Mouse (Mus musculus) liver, embryonic 13.5 days (tissue): ENCODE results near the gene Slc41a2. TPM values are rescaled to one million over a fixed set of nuclear protein-coding genes. Genes with fewer than 3 reads are reported as not detected.

ENCODE experiments used
- ATAC-seq: fragments of 200-750 bp; cut with Nextera tagmentation; 2 replicates; pipeline ENCODE4 v1.8.0; 2017; ENCODE audit warnings: low read depth, mild to moderate bottlenecking, moderate number of reproducible peaks, moderate library complexity
- DNase-seq: peaks from one replicate; pipeline ENCODE4 v3.0.0; 2022
- H3K27ac ChIP-seq: fragments of 300-500 bp; sonication (generic); 2 replicates; pipeline ENCODE4 v1.5.1; 2015; ENCODE audit warnings: moderate library complexity, mild to moderate bottlenecking, inconsistent platforms
- H3K27me3 ChIP-seq: fragments of 300-500 bp; sonication (generic); 2 replicates; pipeline ENCODE4 v1.6.1; 2015; ENCODE audit warnings: mild to moderate bottlenecking, inconsistent platforms
- H3K36me3 ChIP-seq: fragments of 300-500 bp; sonication (generic); 2 replicates; pipeline ENCODE4 v1.6.1; 2015; ENCODE audit warnings: mild to moderate bottlenecking, inconsistent platforms
- H3K4me1 ChIP-seq: fragments of 300-500 bp; sonication (generic); replicated peaks from 2 replicates; pipeline ENCODE4 v1.6.1; 2015; ENCODE audit warnings: inconsistent platforms
- H3K4me2 ChIP-seq: fragments of 300-500 bp; sonication (generic); 2 replicates; pipeline ENCODE4 v1.6.1; 2015; ENCODE audit warnings: inconsistent platforms, mild to moderate bottlenecking, moderate library complexity
- H3K4me3 ChIP-seq: fragments of 300-500 bp; sonication (generic); replicated peaks from 2 replicates; pipeline ENCODE4 v1.5.1; 2015; ENCODE audit warnings: mild to moderate bottlenecking, inconsistent platforms
- H3K9ac ChIP-seq: fragments of 300-500 bp; sonication (generic); 2 replicates; pipeline ENCODE4 v1.6.1; 2015; ENCODE audit warnings: mild to moderate bottlenecking, inconsistent platforms
- H3K9me3 ChIP-seq: fragments of 300-500 bp; sonication (generic); replicated peaks from 2 replicates; pipeline ENCODE4 v1.6.1; 2016; ENCODE audit warnings: inconsistent platforms
- WGBS: fragments of 180-500 bp; shearing (Covaris S2); methylation state at CpG from one replicate; pipeline ENCODE4 v1.1.7; 2015; ENCODE audit not compliant: insufficient replicate concordance; 5-methylcytosine and 5-hydroxymethylcytosine counted together
- polyA plus RNA-seq: library from polyadenylated mRNA; unstranded; fragments of >200 nt; fragmentation: Nextera tagmentation; extraction: Ambion mirVana; gene quantifications from 2 replicates; pipeline ENCODE4 v1.2.1, GENCODE M21; 2015

The Slc41a2 gene
- polyA plus RNA-seq, 1 experiment from 2014 or later, result 0.17 TPM

GRCm38 (mm10) chr10:83350689-83351088, 13.0 kb upstream of the Slc41a2 start:
- peaks cover 10% of the 10 kb centered on the region; the same call in 1 of the 2 replicates for H3K27me3 ChIP-seq
- 54% methylated on average over 2 of the region's 2 CpGs for WGBS
- ATAC-seq (no peak), DNase-seq (no peak)
- no peak overlapping the region for H3K4me2 ChIP-seq
- H3K36me3 ChIP-seq, result no peaks in the 10 kb centered on the region
- H3K27ac ChIP-seq, result no peak overlapping the region
- H3K4me1 ChIP-seq, result peaks cover 7% of the 10 kb centered on the region
- no peak overlapping the region for H3K9ac ChIP-seq
- H3K4me3 ChIP-seq, result no peak overlapping the region
- no peaks in the 10 kb centered on the region for H3K9me3 ChIP-seq

DNA sequence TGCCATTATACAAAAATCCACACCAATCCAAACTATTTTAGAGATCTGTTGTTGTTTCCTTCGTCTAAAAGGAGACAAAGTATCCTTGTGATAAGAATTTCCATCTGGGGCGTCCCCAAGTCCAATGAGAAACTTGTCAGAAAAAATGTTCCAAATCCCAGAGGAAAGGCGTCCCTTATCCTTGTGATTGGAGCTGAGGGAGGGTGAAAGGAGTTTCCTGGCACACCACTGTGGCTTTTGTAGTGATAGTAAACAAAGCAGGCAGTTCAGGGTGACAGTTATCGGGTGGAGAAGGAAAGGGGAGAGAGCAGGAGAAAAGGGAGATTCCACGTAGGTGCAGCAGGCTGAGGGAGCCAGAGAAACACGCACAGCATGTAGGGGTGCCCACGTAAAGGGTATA, 9.8 kb upstream of the Slc41a2 start:
- 27% methylated on average over 7 of the region's 7 CpGs for WGBS

GRCm38 (mm10) chr10:83346359-83346736, 8.7 kb upstream of the Slc41a2 start:
- Histone ChIP-seq H3K27ac (no peak overlapping the region), H3K27me3 (peaks cover 10% of the 10 kb centered on the region; the same call in 1 of the 2 replicates), H3K36me3 (no peaks in the 10 kb centered on the region), H3K4me1 (no peaks in the 10 kb centered on the region), H3K9ac (no peak overlapping the region), H3K4me3 (no peak overlapping the region), H3K9me3 (no peaks in the 10 kb centered on the region), H3K4me2 (no peak overlapping the region)
- ATAC-seq (no peak), DNase-seq (no peak)
- 59% methylated on average over 5 of the region's 5 CpGs for WGBS

More for the DNA sequence above, 9.8 kb upstream of the Slc41a2 start:
- H3K27ac ChIP-seq, result no peak overlapping the region
- no peak overlapping the region for H3K4me2 ChIP-seq
- H3K4me1 ChIP-seq, result no peaks in the 10 kb centered on the region
- no peaks in the 10 kb centered on the region for H3K9me3 ChIP-seq
- ATAC-seq, result no peak
- H3K27me3 ChIP-seq, result peaks cover 10% of the 10 kb centered on the region; the same call in 1 of the 2 replicates
- no peak for DNase-seq
- no peak overlapping the region for H3K4me3 ChIP-seq
- H3K36me3 ChIP-seq, result no peaks in the 10 kb centered on the region
- H3K9ac ChIP-seq, result no peak overlapping the region

DNA sequence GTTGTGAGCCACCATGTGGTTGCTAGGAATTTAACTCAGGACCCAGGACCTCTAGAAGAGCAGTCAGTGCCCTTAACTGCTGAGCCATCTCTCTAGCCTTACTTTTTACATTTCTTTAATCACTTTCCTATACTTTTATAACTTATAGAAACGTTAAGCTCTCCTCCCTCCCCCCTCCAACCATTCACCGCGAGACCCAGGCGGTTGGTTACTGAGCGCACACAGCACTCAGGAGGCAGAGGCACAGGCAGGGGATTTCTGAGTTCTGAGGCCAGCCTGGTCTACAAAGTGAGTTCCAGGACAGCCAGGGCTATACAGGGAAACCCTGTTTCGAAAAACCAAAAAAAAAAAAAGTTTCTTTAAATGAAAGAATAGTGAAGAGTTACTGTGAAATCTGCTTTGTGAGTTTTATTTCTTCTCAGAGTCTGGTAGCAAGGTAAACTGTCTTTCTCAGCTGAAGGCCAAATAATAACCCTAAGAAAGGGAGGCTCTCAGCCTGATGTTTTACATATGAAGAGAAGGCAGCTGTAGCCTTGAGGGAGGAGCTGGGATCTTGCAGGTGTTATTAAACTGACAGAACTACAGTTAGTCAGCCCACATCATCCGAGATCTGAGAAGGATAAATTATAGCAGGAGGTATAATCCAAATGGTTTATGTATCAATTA, 8.1 kb upstream of the Slc41a2 start:
- 51% methylated on average over 7 of the region's 7 CpGs for whole genome bisulfite sequencing
- no peaks in the 10 kb centered on the region for H3K36me3 ChIP-seq
- H3K9ac ChIP-seq, result no peak overlapping the region
- no peak for DNase-seq
- H3K4me2 ChIP-seq, result no peak overlapping the region
- H3K9me3 ChIP-seq, result no peaks in the 10 kb centered on the region
- no peak overlapping the region for H3K4me3 ChIP-seq
- no peak for ATAC-seq
- peaks cover 10% of the 10 kb centered on the region; the same call in 1 of the 2 replicates for H3K27me3 ChIP-seq
- H3K27ac ChIP-seq, result no peak overlapping the region
- no peaks in the 10 kb centered on the region for H3K4me1 ChIP-seq

GRCm38 (mm10) chr10:83343828-83344685, 6.4 kb upstream of the Slc41a2 start:
- Histone ChIP-seq H3K9ac (no peak overlapping the region), H3K4me2 (no peak overlapping the region), H3K4me3 (no peak overlapping the region), H3K27ac (no peak overlapping the region), H3K27me3 (peaks cover 21% of the 10 kb centered on the region), H3K4me1 (no peaks in the 10 kb centered on the region), H3K9me3 (no peaks in the 10 kb centered on the region), H3K36me3 (no peaks in the 10 kb centered on the region)
- 55% methylated on average over 2 of the region's 2 CpGs for WGBS
- DNase-seq, result no peak
- no peak for ATAC-seq

GRCm38 (mm10) chr10:83343171-83343570, 5.5 kb upstream of the Slc41a2 start:
- no peak for DNase-seq
- H3K9me3 ChIP-seq, result no peaks in the 10 kb centered on the region
- no peak overlapping the region for H3K27ac ChIP-seq
- WGBS, result 66% methylated on average over 5 of the region's 5 CpGs
- no peak overlapping the region for H3K4me2 ChIP-seq
- peaks cover 24% of the 10 kb centered on the region for H3K27me3 ChIP-seq
- no peak overlapping the region for H3K4me3 ChIP-seq
- H3K36me3 ChIP-seq, result no peaks in the 10 kb centered on the region
- no peak overlapping the region for H3K9ac ChIP-seq
- H3K4me1 ChIP-seq, result no peaks in the 10 kb centered on the region
- no peak for ATAC-seq

DNA sequence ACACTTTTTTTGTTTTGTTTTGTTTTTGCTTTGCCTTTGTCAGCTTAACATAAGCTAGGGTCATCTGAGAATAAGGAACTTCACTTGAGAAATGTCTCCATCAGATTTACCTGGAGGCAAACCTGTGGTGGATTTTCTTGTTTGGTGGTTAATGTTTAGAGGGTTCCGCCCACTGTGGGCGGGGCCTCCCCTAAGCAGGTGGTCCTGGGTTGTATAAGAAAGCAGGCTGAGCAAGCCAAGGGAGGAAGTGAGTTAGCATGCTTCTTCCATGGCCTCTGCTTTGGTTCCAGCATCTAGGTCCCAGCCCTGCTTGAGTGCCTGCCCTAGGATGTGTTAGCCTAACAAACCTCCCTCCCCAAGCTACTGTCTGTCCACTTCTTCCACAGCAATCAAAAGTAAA, 3.5 kb upstream of the Slc41a2 start:
- Histone ChIP-seq H3K4me1 (no peaks in the 10 kb centered on the region; the same call in none of the 2 replicates), H3K9me3 (no peaks in the 10 kb centered on the region), H3K27ac (no peak overlapping the region), H3K9ac (no peak overlapping the region), H3K36me3 (no peaks in the 10 kb centered on the region), H3K4me2 (no peak overlapping the region), H3K4me3 (no peak overlapping the region), H3K27me3 (peaks cover 40% of the 10 kb centered on the region)
- ATAC-seq, result no peak
- WGBS, result 21% methylated on average over 2 of the region's 2 CpGs
- no peak for DNase-seq

DNA sequence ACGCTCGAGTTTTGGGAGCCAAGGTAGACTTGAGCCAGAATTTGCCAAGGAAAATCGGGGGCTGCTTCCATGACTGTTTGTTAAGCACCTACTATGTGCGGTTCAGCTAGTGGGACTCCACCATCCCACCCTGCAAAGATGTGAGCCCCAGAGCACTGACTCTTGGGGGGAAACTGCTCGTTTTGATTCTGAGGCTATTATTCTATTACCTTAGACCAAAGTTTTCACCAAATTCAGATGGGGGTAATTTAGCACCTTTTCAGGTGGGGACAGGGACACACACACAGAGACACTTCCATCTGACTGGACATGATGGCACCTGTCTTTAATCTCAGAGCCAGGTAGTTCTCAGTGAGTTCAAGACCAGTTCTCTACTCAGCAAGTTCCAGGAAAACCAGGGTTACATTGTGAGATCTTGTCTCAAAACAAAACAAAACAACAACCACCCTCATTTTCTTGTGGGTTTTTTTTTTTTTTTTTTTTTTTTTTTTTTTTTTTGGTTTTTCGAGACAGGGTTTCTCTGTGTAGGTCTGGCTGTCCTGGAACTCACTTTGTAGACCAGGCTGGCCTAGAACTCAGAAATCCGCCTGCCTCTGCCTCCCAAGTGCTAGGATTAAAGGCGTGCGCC, 403 bp upstream of the Slc41a2 start:
- Histone ChIP-seq H3K4me3 (peak overlapping the region; percentile 55), H3K27ac (no peak overlapping the region), H3K4me2 (peak overlapping the region; percentile 70), H3K27me3 (peaks cover 68% of the 10 kb centered on the region), H3K4me1 (no peaks in the 10 kb centered on the region; the same call in none of the 2 replicates), H3K9me3 (no peaks in the 10 kb centered on the region), H3K9ac (0 out of 2 replicates have a peak overlapping the region, but pooled peaks have one; percentile 36), H3K36me3 (no peaks in the 10 kb centered on the region)
- ATAC-seq, result no peak
- 40% methylated on average over 8 of the region's 9 CpGs for WGBS
- DNase-seq, result no peak

DNA sequence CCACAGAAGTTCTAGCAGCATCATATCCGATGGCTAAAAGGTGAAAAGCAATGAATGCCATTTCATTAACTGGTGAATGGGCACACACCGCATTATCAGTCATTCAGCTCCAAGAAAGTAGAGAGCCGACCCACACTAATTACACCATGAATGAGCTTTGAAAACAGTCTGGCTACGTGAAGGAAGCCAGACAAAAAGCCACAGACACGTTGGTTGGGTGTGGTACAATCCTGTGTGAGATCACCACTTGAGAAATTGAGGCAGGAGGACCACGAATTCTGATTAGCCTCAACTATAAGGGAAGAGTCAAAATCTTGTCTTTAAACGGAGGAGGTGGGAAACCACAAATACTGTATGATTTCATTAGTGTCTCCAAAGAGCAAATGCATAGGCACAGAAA, 1.3 kb downstream of the Slc41a2 start:
- no peak overlapping the region for H3K9ac ChIP-seq
- ATAC-seq, result no peak
- no peaks in the 10 kb centered on the region for H3K9me3 ChIP-seq
- H3K36me3 ChIP-seq, result no peaks in the 10 kb centered on the region
- no peak overlapping the region for H3K4me3 ChIP-seq
- no peak overlapping the region for H3K4me2 ChIP-seq
- no peak overlapping the region for H3K27ac ChIP-seq
- H3K4me1 ChIP-seq, result no peaks in the 10 kb centered on the region; the same call in none of the 2 replicates
- 25% methylated on average over 7 of the region's 7 CpGs for WGBS
- H3K27me3 ChIP-seq, result peaks cover 77% of the 10 kb centered on the region
- no peak for DNase-seq

- no peak overlapping the region for H3K27ac ChIP-seq
- 78% methylated on average over 11 of the region's 11 CpGs for WGBS
- H3K9ac ChIP-seq, result no peak overlapping the region
- no peaks in the 10 kb centered on the region for H3K9me3 ChIP-seq
- no peak overlapping the region for H3K4me3 ChIP-seq
- no peak for DNase-seq
- no peak overlapping the region for H3K4me2 ChIP-seq
- H3K36me3 ChIP-seq, result no peaks in the 10 kb centered on the region
- ATAC-seq, result no peak
- no peaks in the 10 kb centered on the region; the same call in none of the 2 replicates for H3K4me1 ChIP-seq
- H3K27me3 ChIP-seq, result peaks cover 50% of the 10 kb centered on the region
Observed at GRCm38 (mm10) chr10:83332581-83332980, 5.1 kb downstream of the Slc41a2 start.

GRCm38 (mm10) chr10:83331811-83332210, 5.9 kb downstream of the Slc41a2 start:
- H3K9me3 ChIP-seq, result no peaks in the 10 kb centered on the region
- ATAC-seq, result no peak
- WGBS, result 60% methylated on average over 5 of the region's 5 CpGs

More at GRCm38 (mm10) chr10:83331811-83332210, 5.9 kb downstream of the Slc41a2 start:
- Histone ChIP-seq H3K4me3 (no peak overlapping the region), H3K27ac (no peak overlapping the region), H3K4me2 (no peak overlapping the region), H3K27me3 (peaks cover 42% of the 10 kb centered on the region), H3K4me1 (no peaks in the 10 kb centered on the region; the same call in 1 of the 2 replicates), H3K36me3 (no peaks in the 10 kb centered on the region), H3K9ac (no peak overlapping the region)
- no peak for DNase-seq
